Mouse (Mus musculus) activated CD4-positive, CD25-positive, alpha-beta regulatory T cell, adult 4 months (primary cell): ENCODE results near the gene Esam. TPM values are rescaled to one million over a fixed set of nuclear protein-coding genes. Genes with fewer than 3 reads are reported as not detected.

Experiments used
- ATAC-seq: one replicate; pipeline ENCODE4 v1.8.0; 2017
- polyA plus RNA-seq, 2 experiments: library from polyadenylated mRNA; unstranded; fragments of 100-300 nt; shearing (Covaris generic); gene quantifications; one replicate each; pipeline ENCODE4 v1.2.1; 2017

The Esam gene
- polyA plus RNA-seq, 2 experiments from 2014 or later = 0.58 TPM; not detected in 1

GRCm38 (mm10) chr9:37556366-37556765, 28.5 kb downstream of the Esam start:
- no peak for ATAC-seq

- ATAC-seq = no peak
Measured at GRCm38 (mm10) chr9:37560617-37561016, 32.7 kb downstream of the Esam start.

GRCm38 (mm10) chr9:37563805-37564204, 35.9 kb downstream of the Esam start:
- no peak for ATAC-seq

- no peak for ATAC-seq
Measured at GRCm38 (mm10) chr9:37567019-37567418, 39.1 kb downstream of the Esam start.

GRCm38 (mm10) chr9:37567454-37567853, 39.6 kb downstream of the Esam start:
- ATAC-seq = no peak

GRCm38 (mm10) chr9:37567892-37568604, 40.2 kb downstream of the Esam start:
- ATAC-seq = no peak

- no peak for ATAC-seq
Measured at GRCm38 (mm10) chr9:37568605-37569214, 40.8 kb downstream of the Esam start.

- no peak for ATAC-seq
Measured at GRCm38 (mm10) chr9:37569231-37569835, 41.5 kb downstream of the Esam start.

- ATAC-seq = no peak
Measured at GRCm38 (mm10) chr9:37572204-37572876, 44.5 kb downstream of the Esam start.

- ATAC-seq = no peak
Measured at GRCm38 (mm10) chr9:37576436-37576930, 48.6 kb downstream of the Esam start.

- ATAC-seq = no peak
Measured at GRCm38 (mm10) chr9:37583594-37583993, 55.7 kb downstream of the Esam start.

GRCm38 (mm10) chr9:37586718-37587117, 58.8 kb downstream of the Esam start:
- no peak for ATAC-seq

Other genes with a start within 250 kb of the Esam start
- gene Ccdc15, start 179.6 kb upstream of the Esam start, polyA plus RNA-seq = 1 to 10 TPM; 3.8 to 6.9 TPM
- gene Hepacam, start 160.7 kb upstream of the Esam start, polyA plus RNA-seq = not detected
- not detected for gene Robo4, start 126.2 kb upstream of the Esam start, polyA plus RNA-seq
- gene Robo3, start 94.8 kb upstream of the Esam start, polyA plus RNA-seq = not detected
- gene Msantd2, start 38.8 kb upstream of the Esam start, polyA plus RNA-seq = 1 to 10 TPM; 7.9 to 9.3 TPM
- not detected for gene Vsig2, start 11.2 kb downstream of the Esam start, polyA plus RNA-seq
- under 1 TPM in 1 of 2 experiments, not detected in 1; 0.33 TPM for gene Nrgn, start 24.8 kb downstream of the Esam start, polyA plus RNA-seq
- 10 to 100 TPM in 1 of 2 experiments, 1 to 10 TPM in 1; 9.7 to 13.6 TPM for gene Siae, start 27.6 kb downstream of the Esam start, polyA plus RNA-seq
- gene Spa17, start 85.6 kb downstream of the Esam start, polyA plus RNA-seq = 1 to 10 TPM in 1 of 2 experiments, not detected in 1; 1.4 TPM
- 100 to 1,000 TPM; 200 to 207 TPM for gene Tbrg1, start 129.2 kb downstream of the Esam start, polyA plus RNA-seq
- not detected for gene Panx3, start 141.2 kb downstream of the Esam start, polyA plus RNA-seq
- under 1 TPM in 1 of 2 experiments, not detected in 1; 0.41 TPM for gene Olfr160, start 188.2 kb downstream of the Esam start, polyA plus RNA-seq
- gene Olfr874, start 217.0 kb downstream of the Esam start, polyA plus RNA-seq = not detected
- not detected for gene Olfr875, start 243.8 kb downstream of the Esam start, polyA plus RNA-seq